Mouse (Mus musculus): Measurements from ENCODE around the gene Ski. TPM values are rescaled to one million over a fixed set of nuclear protein-coding genes. Genes with fewer than 3 reads are reported as not detected.

Ski gene
- total RNA-seq, 2 experiments from 2014 or later: 113 to 119 TPM

DNA sequence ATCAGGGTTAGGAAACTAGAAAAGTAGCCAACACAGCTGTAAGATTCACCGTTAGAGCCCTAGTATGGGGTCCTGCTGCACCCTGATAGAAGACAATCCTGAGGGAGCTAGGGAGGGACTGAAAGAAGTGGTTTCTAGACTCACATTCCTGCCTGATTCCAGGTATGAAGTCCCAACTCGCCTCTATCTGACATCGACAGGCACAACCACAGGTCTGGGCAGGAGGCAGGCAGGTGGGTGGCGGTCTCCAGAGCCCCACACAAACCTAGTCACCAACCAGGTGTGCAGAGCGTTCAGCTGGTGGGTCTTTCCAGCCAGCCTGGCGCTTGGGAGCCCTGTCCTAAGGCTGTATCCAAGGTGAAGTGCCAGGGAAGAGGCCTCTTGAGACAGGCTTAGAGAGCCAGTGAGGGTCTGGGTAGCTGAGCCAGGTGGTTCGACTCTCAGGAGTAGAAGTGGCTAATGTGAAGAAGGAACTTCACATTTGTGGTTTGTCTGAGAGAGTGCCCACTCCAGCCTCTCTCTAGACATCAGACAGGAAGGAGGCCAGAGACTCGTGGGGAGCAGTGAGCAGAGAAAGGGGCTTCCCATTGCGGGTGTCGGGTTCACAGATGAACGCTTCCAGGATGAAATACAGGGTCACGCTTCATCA, 14.5 kb upstream of the Ski start:
- DNase-seq (ENCODE audit: low spot score in 2 of 2): no peak
- intact Hi-C loops (cut with DNase I): no loop called here

DNA sequence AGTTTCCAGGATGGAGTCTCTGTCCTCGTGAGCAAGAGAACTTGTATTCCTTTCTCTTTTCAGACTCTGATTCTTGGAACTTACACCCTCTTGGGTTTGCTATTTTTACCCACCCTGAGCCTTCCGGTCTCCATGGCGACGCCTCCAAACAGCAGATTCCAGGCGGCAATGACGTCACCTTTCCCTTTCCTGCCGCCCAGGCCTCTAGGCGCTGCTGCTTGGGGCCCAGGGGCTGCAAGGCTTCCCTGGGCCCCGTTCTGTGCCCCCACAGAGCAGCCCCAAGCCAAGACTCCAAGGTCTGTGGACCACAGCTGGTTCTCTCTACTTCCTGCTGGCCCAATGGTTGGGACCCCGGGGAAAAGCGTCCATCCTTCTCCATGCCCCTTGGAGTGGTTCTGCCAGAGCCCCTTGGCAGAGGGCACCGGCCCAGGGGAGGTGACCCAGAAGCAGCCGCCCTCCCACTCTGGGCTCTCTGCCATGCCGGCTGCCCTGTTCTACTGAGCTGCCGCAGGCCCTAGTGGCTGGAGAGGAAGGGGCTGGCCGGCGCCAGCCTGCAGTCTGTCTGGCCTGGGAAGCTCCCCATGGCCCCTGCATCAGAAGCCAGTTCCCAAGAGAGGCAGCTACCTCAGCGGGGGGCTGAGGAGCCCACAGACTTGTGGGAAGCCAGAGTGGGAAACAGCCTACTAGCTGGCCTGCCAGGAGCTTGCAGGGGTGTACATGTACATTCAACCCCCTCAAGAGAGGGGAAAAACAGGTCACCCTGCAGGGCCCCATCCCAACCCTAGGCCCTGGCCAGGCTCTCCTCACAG, 13.1 kb upstream of the Ski start:
- peak; percentile 91 to 93 for DNase-seq (ENCODE audit: low spot score in 2 of 2)
- intact Hi-C loops (cut with DNase I): no loop called here

DNA sequence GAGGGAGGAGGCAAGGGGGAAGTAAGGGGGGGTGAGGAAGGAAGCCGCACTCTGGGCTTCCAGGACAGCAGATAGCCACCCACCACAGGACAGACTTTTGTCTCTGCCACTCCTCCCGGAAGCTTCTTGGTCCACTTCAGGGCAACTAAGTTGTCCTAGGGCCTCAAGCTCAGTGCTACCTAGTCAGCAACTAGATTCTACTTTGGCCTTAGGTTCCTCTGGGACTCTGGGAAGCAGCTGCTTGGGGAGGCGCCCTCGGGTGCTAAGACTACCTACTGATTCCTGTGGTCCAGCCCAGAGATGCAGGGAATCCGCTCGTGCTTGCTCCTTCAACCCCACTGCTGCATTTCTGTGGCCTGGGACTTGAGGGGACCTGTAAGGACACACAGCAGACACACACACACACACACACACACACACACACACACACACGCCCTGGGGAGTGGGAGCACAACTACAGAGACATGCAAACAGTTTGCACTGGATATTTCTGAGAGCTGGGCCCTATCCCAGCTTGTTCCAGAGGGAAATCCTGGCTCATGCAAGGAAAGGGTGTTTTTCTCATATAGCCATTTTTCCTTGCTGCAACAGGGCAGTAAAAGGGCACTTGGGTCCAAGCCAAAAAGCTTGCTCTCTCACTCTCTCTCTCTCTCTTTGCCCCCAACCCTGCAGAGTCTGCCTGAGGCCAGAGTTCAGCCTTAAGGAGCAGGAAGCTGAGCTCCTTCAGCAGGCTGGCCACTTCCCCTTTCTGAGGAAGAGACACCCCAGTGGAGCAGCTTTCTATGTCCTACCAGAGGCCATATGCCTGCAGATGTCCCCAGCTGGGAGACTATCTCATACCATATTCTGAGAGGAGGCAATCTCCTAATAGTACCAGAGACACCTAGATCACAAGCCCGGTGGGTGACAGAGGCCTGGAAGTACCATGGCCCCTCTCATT, 12.2 kb upstream of the Ski start:
- intact Hi-C loops (cut with DNase I): no loop called here
- no peak for DNase-seq (ENCODE audit: low spot score in 2 of 2)

DNA sequence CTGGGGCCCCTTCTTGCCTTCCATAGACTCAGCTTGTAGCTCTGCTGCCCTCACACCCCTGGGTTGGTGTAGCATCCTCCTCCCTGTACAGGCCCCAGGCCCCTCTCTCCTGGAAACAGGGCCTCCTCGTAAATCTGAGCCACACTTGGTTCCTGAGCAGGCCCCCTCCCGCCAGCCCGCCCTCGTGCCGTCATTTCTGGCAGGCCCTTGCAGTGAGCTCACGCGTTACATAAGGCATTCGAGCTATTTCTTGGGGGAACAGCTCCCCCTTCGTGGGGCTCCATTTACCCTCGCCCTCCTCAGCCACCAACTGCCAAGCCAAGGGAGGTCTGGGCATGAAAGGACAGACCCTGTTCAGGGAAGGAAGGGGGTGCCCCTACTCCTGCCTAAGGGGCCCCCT, 11.5 kb upstream of the Ski start:
- DNase-seq (ENCODE audit: low spot score in 2 of 2): peak; percentile 87 to 90
- intact Hi-C loops (cut with DNase I): no loop called here

DNA sequence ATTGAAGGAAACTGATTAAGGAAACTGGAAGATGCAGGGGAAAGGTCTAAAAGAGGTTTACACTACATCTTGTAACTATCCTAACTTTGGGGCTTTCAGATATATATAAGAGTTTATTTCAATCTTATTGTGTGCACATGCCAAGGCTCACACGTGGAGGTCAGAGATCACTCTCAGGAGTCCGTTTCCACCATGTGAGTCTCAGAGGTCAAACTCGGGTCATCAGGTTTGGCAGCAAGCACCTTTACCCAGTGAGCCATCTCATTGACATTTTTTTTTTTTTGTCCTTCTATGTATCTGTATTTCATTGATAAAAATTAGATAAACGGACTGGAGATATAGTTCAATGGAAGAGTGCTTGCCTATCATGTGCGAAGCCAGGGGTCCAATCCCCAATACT, 6.1 kb upstream of the Ski start:
- DNase-seq (ENCODE audit: low spot score in 2 of 2): no peak
- intact Hi-C loops (cut with DNase I): no loop called here

DNA sequence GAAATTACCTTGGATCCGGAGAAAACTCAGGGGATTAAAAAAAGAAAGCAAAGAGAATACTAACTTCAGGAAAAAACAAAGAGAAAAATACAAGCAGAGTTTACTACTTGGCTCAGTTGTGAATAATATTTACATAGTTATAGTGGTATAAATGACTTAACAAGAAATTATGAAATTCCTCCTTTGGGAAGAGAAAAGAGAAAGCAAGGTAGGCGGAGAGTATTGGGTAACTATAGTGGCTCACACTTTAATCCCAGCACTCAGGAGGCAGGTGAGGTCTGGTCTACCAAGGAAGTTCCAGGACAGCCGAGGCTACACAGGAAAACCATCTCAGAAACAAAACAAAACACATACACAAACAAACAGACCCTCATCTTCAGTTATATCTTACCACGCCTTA, 5.6 kb upstream of the Ski start:
- intact Hi-C loops (cut with DNase I): no loop called here
- no peak for DNase-seq (ENCODE audit: low spot score in 2 of 2)

DNA sequence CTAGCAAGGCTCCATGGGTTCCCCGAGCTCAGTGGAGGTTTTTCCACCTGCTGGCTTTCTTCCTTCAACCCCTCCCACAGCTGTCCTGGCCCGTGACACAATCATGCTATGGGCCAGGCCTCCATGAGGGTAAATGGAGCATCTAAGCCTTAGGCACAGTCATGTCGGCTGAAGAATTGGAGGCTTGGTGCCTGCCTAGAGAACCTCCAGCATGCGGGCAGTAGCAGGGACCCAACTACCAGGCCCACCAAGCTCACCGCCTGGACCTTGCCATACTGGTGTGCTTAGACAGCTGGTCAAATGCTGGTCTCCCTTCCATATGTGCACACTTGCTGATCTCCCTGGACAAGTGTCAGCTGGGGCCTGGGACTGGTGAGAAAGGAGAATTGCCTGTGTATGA, 3.5 kb upstream of the Ski start:
- no peak for DNase-seq (ENCODE audit: low spot score in 2 of 2)
- intact Hi-C loops (cut with DNase I): no loop called here

DNA sequence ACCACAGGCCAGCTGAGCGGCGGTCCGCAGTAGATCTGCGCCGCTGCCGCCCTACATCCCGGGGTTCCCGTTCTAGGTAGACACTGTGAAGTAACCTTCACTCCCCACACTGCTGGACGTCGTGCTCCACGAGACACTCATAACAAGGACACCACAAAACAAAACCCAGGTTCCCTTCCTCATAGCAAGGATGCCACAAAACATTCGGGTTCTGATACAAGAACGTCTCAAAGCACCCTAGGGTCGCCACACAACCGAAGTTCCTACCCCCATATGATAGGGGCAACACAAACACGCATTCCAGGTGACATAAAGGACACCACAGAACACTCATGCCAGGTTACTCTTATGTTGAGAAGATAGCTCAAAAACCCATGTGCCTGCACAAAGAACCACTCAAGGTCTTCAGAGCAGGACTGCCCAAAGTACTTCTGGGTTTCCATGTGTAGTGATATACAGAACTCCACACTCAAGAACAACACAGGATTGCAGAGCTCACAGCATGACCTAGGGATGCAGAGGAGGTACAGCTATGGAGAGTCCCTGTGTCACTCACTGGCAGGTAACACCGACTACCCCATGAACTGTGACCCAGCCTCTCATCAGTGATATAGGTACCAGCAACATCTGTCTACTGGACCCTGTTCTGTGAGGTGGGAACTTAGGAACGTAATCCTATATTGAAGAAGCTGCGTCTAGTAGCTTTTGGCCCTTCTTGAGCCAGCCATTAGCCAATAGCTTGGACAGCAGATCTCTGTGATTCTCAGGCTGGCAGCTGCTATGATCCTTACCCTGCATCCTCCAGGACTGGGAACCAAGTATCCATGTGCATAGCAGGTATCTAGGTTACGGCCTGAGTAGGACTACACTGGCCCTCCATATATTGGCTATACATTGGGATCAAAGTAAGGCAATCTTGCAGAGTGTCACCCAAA, 1.5 kb upstream of the Ski start:
- intact Hi-C loops (cut with DNase I): loop anchor here (5.0 kb wide), 1 partner anchor 52 kb away; no protein-coding TSS in a partner anchor
- DNase-seq (ENCODE audit: low spot score in 2 of 2): no peak

DNA sequence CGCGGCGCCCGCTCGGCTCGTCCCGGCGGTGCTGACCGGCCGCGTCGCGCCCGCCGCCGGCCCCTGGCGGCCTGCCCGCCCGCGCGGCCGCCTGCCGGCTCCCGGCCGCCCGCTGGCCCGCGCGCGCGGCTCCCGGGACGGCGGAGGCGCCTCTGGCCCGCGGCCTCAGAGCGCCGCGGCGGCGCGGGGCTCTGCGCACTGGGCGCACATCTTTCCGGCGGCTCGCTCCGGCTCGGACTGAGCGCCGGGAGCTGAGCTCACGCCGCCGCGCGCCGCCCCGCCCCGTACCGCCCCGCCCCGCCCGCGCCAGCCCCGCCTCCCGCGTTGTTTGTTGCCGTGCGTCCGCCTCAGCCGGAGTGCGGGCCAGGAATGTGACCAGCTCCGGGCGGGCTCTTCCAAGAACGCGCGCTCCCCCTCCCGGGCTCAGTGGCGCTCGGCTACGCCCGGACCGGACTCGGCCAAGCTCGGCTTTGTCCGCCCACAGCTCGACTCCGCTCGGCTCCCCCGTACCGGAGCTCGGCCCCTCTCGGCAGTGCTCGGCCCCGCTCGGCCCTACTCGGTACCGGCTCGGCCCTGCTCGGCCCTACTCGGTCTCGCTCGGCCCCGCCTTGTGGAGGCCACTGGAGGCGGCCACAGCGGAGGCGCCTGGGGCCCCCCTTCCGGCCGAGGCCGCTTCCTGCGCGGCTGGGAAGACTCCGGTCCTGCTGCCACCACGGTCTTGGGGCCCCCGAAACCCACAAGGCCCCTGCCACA, 625 bp upstream of the Ski start:
- intact Hi-C loops (cut with DNase I): loop anchor here (5.0 kb wide), 1 partner anchor 51 kb away; no protein-coding TSS in a partner anchor

DNA sequence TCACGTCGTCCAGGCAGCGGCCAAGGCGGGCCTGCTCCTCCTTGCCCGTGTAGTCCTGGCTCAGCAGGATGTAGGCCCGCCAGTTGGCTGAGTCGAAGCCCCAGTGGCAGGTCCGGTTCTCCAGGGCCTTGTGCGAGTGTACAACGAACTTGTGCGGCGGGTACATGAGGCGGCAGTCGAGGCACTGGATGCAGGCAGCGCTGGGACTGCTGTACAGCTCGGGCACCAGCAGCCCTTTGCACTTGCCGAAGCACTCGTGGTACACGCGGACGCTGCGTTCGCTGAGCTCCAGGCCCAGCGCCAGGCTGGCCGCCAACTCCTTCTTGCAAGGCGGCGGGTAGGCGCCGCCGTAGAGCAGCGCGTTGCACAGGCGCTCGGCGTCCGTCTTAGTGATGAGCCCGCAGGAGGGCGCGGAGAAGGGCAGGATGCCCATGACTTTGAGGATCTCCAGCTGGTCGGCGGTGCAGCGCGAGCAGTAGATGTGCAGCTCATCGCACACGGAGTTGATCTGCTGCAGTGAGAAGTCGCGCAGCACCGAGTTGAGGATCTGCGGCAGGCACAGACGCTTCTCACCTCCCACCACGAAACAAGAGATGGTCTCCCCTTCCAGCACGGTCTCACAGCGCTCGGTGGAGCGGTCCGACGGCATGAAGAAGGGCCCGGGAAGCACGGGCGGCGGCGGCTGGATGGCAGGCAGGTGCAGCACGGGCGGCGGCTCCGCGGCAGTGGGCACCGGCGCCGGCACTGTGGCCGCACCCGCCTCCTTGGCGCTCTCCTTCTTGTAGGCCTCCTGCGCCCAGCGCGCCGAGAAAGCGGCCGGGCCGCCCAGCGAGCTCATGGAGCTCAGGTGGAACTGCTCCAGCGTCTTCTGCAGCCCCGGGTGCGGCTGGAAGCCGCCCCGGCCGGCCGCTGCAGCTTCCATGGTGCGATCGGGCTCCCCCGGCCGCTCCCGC, 517 bp downstream of the Ski start:
- intact Hi-C loops (cut with DNase I): loop anchor here (1.0 to 5.0 kb wide), 3 partner anchors 27 to 99 kb away; partner anchors contain the start of gene Faap20
- DNase-seq (ENCODE audit: low spot score in 2 of 2): peak; percentile 79 to 82

More for the DNA sequence above, 625 bp upstream of the Ski start:
- DNase-seq (ENCODE audit: low spot score in 2 of 2): peak; percentile 100

DNA sequence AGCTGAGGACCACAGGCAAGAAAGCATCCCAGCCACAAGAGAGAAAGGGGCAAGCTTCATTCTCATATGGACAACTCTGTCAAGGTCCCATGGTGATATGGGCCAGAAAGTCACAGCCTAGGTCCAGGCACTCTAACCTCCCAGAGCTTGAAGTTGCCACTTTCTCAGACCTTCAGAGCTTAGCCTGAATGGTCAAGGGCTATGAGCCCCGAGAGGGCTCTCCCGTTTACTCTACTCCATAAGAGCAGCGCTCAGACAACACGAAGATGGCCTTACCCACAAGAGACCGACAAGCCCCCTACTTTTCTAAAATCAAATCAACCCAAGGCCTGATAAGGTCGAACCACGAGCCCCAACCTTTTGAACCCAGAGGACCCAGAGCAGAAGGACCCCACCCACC, 1.3 kb downstream of the Ski start:
- no peak for DNase-seq (ENCODE audit: low spot score in 2 of 2)
- intact Hi-C loops (cut with DNase I): loop anchor here (1.0 to 5.0 kb wide), 3 partner anchors 28 to 98 kb away; partner anchors contain the start of gene Faap20

DNA sequence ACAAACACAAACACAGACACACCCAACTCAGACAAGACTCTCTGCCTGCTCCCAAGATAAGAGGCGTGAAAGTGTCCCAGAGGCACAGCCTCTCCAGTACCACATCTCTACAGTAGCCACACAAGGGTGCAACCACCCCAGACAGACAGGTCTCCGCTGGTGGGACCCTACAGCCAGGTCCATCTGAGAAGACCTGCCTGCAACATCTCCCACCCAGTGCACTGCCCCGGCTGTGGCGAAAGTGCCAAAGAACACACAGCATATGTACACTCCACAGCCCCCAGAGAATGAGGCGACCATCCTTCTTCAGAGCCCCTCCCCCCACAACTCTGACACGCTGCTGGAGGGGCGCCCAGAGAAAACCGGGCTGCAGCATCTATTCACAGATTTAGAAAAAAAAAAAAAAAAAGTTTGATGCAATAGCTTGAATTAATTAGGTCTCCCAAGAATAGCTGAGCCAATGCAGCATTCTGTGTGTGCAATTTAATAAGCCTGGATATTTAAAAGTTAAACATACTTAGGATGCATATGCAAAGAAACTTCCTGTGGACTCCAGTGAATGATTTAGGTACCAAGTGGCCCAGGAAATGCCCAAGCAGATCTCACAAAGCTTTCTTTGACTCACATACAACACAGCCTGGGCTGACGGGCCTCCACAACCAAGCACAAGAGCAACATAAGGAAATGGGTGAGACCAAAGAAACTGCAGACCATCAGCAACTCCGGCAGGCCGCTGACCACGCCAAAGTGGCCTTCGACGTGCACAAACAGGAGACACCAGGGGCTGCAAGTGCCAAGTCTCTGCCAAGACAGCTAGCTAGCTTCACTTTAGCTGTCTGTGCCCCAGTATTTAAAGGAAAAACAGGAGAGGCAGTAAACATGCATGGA, 1.9 kb downstream of the Ski start:
- DNase-seq (ENCODE audit: low spot score in 2 of 2): no peak
- intact Hi-C loops (cut with DNase I): loop anchor here (1.0 to 5.0 kb wide), 3 partner anchors 29 to 98 kb away; partner anchors contain the start of gene Faap20

DNA sequence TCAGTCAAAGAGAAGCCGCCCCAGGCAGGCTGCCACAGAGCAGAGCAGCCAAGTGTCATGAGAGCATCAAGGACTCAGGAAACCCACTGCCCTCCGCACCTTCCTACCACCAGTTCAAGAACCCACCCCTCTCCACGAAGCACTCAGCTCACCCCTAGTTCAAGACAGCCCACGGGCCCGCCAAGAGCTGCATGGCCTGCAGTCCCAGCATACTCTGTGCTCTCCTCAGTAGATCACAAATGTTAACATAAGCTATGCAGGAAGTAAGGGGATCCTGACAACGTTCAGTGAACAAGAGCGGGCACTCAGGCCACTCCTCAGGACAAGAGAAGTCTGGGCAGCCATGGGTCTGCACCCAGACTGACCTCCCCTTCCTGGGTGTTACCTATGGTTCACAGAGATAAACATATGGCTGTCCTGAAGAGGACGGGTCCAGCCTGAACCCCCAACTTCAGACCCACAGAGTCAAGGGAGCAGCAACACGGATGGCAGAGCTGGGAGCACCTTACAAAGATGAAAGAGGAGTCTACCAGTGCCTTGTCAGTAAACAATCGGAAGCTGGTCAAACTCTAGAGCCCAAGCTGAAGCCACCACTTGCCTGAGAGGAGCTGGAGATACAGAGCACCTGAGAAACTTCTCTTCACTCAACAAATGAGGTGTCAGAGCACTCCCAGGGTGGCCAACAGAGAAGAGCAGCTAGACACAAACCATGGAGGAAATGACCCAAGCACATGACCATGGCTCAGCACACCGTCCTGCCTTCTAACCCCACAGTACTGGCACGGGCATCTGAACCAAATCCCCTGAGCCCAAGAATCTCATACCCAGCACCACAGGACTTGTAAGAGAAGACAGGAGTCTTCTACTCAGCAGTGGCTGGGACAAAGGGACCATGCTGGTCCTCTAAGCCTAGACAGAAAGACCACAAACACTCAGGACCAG, 2.9 kb downstream of the Ski start:
- intact Hi-C loops (cut with DNase I): loop anchor here (1.0 to 5.0 kb wide), 3 partner anchors 47 to 97 kb away; no protein-coding TSS in a partner anchor
- DNase-seq (ENCODE audit: low spot score in 2 of 2): no peak

DNA sequence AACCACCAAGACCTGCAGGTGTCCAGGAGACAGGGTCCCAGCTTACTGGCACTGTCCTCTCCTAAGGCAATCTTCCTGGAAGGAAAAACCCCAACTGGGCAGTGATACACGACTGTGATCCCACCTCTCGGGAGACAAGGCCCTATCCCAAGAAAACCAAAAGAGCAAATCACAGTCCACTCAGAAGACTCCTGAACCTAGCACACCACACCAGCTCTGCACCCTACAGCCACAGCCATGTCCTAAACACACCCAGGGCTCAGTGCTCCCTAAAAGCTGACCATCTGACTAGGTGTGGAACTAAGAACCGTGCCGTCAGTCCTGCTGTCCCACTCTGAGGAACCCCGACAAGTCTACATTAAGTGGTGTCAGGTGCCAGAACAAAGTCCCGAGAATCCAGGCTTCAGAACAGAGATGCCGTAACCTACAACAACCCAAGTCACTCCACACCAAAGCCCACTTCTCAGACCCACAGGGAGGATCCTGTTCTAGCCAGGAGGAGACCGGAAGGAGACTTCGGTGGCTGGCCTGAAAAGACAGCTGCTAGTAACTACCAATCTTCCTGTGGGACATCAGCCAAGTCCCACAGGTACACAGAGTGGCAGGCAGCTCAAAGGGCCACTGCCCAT, 4.2 kb downstream of the Ski start:
- intact Hi-C loops (cut with DNase I): no loop called here
- no peak for DNase-seq (ENCODE audit: low spot score in 2 of 2)

All from left cerebral cortex, postnatal 36 days (tissue).